Mouse (Mus musculus) c-Kit-positive CD71-positive TER-119-negative erythroid progenitor cells, embryonic 14.5 days (primary cell): Measurements from ENCODE around the gene Rcan2.

Source experiments
- DNase-seq: peaks from one replicate; pipeline ENCODE4 v3.0.0-alpha.2; 2013; ENCODE audit warnings: low read depth

Rcan2 gene

DNA sequence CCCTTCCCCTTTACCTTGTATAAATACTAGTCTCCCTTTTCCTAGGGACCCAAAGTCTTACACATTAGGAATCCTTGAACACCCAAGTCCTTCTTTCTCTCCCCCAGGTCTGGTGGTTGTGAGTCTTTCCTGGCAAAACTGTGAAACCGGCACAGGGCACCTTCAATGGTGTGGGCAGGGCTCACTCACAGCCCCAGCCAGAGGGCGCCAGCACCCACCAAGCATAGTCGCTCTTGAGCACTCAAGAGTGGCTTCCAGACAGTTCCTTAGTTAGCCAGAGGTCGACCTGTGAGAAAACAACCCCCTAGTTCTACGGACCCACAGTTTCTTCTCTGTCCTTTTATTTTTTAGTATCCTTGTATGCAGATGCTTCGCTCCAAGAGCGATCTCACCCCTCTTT lies at the start of gene Rcan2:
Rcan2 (plus strand) TSS at position 275 of the 400 bp plus-strand sequence.
- peak; percentile 8 for DNase-seq

DNA sequence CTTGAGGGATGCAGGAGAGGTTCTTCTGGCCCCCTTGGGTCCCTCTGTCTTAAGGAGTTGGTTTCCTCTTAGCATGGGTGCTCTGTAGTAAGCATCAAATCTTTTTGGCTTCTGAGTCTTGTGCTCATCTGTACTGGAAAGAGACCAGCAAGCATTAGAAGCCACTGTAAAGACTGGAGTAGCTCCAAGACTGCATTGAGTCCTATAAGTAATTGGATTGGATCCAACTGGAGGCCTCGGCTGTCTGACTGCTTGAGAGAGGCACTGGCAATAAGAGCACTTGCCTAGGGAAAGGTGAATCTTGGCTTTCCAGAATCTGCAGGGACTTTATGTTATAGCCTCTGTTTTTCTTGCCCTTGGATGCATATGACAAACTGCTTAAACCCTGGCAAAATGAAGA lies 48.3 kb upstream of the Rcan2 start:
- no peak for DNase-seq

DNA sequence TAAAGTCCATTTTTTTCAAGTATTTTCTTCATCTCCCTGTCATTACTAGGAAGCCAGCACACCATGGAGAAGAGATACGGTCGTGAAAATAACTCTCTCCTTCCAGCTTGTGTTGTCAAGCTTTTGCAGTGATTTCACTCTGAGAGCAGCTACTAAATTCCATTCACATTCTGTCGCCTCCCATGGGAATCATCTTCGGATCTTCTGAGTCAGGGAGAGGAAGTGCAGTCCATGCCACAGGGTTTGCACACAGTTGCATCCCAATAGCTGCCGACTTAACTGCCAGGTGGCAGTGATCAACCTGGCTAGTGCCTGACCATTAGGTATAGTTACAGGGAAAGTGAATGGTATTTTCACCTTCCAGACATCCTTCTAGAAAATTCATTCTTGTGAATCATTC lies 46.5 kb upstream of the Rcan2 start:
- no peak for DNase-seq

DNA sequence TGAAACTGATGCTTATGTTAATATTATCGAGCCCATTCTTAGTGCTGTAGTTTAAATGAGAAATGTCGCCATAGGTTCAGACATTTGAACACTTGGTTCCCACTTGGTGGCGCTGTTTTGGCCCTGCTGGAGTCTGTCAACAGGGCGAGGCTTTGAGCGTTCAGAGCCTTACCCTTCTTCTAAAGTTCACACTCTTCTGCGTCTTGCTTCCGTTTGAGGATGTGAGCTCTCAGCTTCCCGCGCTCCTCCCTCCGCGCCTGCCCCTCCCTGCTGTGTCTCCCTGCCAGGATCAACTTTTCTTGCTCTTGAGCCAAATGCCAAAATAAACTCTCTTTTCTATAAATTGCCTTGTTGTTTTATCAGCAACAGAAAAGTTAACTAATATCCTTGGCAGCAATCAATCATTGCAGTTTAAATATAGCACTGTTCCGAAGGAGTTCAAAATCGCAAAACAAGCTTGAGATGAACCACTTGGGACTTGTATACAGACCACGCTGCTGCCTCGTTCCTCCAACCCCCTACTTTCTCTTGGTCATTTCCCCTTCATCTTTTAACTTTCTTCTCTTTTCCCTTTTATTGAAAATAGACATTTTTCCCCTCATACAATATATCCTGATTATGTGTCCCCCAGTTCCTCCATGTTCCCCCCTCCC lies 42.4 kb upstream of the Rcan2 start:
- no peak for DNase-seq

DNA sequence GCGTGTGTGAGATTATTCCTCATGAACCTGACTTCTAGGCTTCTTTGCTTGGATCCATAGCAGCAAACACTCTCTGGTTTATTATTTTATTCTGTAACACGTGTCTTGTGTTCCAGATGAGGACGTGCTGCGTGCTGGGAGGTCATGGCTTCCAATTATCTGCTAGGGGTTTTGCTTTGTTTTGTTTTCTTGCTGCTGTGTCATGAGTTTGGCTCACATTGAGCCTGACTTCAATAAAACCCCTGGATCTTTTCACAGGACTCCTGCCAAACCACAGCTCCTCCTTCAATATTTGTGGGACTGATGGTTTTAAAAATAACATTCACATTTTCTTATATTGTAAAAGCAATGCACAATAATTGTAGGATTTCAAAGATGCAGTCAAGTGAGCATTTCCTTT lies 16.6 kb upstream of the Rcan2 start:
- no peak for DNase-seq

DNA sequence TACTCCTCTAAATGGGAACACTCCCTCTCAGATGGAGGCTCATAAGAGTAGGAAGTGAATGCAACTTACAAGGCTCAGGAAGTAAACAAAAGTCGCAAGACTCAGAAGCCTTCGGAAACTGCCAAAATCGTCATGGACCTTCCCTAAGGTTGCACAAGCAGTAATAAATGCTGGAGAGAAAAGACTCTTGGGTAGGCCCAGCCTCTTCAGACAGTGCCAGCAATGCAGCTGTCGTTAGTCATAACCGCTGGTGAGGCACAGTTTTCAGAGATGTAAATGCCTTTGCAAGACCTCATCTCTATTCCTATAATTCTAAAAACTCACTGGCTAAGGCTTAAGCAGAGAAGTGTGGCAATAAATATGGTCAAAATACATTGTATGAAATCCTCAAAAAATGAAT lies 12.9 kb upstream of the Rcan2 start:
- DNase-seq: no peak

DNA sequence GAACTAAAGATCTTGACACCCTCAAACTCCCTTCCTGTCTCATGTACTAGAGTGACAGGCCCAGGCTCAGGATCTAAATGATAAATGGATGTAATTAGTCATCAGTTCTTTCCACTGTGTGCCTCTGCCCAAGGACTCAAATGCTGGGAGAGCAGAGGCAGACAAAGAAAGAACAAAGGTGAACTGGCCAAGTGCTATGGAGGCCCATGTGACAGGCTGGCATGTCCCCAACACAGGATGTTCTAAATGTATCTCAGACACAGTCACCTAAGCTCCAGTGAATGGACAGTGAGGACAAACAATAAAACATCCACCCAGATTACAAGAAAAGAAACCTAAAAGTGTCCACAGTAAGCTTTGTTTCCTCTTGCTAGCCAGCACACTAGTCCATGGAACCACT lies 11.8 kb upstream of the Rcan2 start:
- DNase-seq: no peak

DNA sequence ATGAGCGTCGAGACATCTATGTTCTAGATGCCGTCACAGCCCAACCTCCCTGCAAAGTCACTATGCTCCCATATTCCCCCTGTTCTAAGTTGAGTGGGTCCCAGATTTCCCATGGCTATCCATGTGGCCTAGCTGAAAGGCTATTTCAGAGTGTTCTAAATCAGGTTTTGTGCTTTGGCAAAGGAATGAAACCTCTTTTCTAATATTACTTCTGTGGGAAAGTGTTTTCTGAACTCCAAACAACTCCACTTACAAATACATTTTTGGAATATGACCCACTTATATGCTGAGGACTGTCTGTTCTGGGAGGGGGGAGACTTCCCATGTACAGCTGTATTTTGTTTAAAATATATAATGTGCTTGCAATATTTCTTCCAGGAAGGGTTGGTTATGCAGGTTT lies 9.4 kb upstream of the Rcan2 start:
- DNase-seq: no peak

DNA sequence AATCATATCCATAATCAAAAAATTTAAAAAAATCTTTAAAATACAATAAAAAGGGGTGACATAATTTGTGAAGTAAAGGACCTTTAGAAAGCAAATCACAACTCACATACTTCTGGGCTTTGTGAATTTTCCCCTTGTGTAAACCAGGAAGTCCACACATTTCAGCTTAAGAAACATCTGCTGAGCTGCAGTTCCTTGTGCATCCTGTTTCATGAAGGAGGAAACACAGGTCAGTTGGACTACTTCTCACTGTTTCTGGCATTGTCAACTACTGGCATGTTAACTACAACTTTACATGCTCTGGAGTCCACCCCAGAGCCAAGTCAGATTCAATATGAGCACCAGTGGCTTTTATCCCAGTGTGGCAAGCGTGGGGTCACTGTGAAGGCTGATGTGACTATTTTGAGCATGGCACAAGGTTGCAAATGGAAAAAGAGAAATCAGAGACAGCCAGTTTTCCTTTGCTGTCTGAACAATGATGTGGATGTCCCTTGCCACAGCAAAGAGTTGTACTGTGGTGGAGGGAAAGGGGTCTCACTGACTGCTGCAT lies 6.3 kb upstream of the Rcan2 start:
- DNase-seq: no peak

DNA sequence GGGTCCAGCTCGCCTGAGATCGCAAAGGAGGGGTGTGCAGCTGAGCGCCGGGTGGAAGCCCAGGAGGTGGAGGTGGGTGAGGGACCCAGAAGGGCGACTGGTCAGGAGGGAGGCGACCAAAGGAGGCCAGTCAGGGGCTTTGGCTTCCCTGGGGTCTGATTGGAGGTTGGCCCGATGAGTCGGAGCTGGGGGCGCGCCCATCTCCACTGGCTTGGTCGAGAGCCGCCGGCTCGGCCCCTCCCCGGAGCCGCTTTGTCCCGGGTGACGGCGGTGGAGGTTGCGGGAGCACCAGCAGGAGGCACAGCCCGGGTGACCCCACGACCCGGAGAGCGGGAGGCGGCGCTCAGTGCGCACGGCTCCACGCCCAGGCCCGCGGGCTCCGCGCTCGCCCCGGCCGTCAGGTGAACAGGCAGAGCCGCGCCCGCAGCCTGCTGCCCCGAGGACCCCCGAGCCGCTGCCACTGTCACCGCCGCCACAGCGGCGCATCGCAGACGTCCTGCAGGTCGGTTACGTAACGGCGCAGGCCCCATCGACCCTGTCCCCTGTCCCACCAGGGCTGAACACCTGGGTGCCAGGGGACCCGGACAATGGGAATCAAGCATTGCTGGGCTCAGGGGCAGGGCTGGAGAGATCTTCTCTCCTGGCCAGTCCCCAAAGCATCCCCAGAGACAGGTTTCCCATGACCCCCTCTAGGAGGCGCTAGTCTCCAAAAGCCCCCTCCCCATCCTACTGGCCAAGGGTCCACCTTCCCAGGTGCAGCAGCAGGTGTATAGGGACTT lies 633 bp downstream of the Rcan2 start:
- no peak for DNase-seq

DNA sequence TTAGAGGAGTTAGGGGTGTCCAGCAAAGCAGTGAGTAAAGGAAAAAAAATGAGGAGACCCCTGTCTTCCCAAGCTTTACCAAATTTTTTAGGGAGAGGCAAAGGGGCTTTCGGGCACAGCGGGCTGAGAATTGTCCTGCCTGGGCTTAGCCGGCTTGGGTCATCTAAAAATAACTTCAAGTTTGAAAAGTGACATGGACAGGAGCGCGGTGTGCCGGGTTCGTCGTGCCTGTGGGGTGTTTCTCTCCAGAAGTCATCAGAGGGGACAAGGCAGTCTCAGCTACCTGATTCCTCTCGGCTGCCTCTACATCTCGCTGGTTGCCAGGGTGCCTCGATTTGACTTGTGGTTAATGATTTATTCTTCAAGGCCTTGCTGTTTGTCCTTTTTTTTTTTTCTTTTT lies 1.3 kb downstream of the Rcan2 start:
- DNase-seq: no peak

DNA sequence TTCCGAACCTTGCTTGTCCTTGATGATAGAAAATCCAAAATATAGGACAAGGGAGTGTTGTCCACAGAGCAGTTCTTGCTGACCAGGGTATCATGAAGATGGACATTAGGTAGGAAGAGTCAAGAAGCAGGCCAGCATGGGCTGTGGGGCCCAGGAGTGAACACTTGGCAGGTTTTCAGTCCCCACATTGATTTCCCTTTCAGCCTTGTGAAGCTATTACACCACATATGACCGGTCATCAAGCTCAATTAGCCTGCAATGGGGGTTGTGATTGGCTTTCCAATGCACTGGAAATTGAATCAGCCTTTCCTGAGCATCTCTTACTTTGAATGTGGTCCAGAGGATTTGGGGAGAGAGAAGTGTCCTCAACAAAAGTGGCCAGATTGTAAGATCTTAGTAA lies 2.0 kb downstream of the Rcan2 start:
- no peak for DNase-seq

DNA sequence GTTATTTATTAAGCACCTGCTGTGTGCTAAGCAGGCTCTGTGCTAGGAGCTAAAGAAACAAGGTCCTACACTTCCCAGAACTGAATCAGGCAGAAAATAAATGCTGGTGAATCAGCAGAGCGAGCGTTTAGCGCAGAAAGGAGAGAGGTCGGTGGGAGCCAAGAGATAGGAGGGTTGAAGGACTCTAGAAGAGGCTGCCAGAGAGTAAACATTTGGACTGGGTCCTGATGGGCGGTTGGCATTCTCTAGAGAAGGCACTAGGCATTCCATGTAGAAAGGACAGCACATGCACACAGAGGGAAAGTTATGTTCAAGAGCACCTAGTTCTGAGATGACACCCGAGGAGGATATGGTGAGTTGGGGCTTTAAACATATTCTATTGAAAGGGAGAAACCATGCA lies 2.6 kb downstream of the Rcan2 start:
- no peak for DNase-seq

DNA sequence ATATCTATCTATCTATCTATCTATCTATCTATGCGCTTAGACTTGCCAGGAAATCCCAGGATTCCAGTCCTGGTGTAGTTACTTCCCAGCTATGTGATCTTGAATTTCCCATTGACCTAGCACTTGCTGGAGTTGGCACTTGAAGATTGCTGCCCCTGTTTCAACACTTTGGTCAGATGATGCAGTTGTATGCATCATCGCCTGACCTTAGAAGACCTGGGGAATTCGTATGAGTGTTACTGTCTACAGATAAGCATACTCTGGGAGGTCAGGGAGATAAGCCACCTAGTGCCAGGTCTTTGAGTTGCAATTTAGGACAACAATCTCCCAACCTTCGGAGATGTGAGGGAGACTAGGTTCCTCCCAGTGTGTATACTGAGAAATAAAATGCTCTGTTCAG lies 5.7 kb downstream of the Rcan2 start:
- DNase-seq: no peak

DNA sequence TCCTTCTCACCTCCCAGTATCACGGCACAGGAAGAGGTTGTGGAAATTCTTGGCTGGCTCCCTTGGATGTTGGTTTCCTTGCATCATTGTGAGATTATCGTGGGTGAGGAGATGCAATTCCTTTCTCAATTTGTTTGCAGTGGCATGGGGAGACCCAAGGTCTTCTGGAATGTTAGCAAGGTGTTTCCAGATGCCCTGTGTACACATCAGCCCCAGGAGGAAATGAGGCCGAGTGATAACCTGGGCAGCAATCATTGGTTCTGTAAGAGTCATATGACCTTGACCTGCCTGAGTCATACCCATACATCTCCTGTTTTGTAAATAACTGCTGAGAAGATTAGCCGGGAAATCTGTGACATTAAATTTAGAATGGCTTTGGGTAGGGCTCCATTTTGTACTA lies 10.3 kb downstream of the Rcan2 start:
- no peak for DNase-seq

DNA sequence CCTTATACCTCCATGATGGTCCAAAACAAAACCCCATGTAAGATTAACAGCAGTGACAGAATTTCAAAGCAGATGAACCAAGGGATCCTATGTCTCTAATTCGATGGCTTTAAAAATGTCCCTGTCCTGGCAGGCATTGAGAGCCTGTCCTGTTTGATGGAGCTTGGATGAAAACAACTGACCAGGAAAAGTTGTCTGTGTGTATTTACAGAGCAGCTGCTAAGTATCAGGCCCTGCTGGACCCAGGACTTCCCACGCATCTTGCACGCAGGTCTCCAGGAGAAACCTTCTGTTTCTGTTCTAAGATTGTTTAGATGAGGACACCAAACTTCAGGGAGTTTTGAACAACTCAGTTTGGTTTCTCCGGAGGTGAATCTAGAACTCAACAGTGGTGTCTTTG lies 14.2 kb downstream of the Rcan2 start:
- DNase-seq: no peak

DNA sequence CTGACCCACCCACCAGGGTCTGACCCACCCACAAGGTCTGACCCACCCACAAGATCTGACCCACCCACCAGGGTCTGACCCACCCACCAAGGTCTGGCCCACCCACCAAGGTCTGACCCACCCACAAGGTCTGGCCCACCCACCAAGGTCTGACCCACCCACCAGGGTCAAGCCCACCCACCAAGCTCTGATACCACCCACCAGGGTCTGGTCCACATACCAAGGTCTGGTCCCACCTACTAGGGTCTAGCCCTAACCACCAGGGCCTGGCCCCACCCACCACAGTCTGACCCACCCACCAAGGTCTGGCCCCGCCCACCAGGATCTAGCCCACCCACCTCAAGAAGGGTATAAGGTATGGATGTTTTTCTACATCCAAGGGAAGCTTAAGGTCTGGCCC lies 15.3 kb downstream of the Rcan2 start:
- DNase-seq: no peak

DNA sequence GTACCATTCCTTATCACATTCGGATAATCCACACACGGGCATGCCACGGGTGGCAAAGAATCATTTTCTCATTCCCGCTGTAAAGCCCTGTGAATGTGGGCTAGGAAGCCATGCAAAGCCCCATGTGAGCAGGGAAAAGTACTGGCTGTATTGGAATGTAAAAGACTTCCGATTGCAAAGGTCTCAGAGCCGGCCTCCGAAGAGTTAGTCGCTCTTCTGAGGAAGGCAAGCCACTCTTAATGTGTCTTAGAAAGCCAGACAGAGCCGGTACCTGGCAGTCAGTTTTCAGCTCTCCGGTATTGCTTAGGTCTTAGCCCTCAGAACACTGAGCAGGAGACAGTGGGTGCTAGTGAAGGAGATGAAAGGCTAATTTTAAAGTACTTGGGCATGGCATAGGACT lies 16.0 kb downstream of the Rcan2 start:
- no peak for DNase-seq

DNA sequence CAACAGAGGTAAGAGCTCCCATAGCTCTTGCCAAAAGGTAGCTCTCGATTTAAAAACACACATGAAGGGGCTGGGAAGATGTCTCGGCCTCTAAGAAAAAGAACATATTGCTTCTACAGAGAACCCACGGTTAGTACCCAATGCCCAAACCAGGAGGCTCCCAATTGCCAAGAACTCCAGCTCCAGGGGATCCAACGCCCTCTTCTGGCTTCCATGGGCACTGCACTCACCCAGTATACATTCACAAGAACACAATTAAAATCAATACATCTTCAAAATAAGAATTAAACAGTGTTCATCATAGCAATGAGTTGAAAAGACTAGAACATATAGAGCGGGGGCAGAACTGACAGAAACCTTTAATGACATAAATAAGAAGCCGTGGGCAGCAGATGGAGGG lies 17.2 kb downstream of the Rcan2 start:
- no peak for DNase-seq

DNA sequence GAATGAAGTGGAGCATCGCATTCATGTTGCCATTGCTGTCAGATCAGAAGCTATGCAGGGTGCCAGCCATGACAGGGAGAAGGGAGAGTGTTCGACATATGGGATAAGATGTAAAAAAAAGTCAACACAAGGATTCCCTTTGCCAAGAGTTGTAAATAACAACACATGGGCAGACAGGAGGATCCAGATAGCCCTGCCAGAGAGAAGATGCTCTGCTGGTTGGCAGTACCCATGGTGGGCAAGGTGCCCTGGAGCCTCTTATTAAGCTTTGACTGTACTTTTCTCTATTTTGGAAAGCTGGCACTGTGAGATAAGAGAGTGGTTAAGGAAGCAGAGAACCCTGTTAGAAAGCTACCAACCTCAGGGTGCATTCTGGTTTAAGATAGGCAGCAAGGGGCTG lies 19.8 kb downstream of the Rcan2 start:
- DNase-seq: no peak

DNA sequence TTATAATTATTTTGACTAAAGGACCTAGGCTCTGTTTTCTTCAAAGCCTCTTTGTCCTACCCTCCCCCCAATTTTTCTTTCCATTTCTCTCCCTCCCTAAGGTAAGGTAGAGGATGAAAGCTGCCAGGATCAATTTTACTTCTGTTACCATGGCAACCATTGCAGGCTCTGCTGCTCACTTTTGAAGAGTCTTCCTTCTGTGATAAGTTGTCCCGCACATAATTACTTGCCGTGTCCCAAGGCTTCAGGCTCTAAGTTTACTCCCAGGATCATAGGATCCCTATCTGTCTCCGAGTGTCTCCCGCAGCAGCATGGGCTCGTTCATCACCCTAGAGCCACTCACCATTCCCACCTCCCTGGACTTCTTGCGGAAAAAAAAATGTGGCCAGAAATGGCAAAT lies 21.1 kb downstream of the Rcan2 start:
- no peak for DNase-seq

DNA sequence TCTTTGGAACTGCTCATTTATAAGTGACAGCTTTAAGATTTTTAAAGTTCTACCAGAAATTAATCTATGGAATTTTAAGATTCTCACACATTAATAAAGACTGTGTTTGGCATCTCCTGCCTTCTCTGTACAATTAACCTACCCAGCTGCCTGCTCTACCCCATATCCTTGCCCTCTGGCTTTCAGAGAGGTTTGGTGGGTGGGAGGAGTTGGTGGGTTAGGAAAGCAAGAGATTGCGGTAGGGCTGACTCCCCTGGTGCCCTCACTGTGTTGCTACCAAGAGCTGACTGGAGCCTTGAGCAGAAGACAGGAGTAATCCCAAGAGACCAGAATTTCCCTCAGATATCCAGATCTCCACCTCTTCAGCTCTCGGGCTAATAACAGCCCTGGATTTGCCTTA lies 21.5 kb downstream of the Rcan2 start:
- DNase-seq: no peak

DNA sequence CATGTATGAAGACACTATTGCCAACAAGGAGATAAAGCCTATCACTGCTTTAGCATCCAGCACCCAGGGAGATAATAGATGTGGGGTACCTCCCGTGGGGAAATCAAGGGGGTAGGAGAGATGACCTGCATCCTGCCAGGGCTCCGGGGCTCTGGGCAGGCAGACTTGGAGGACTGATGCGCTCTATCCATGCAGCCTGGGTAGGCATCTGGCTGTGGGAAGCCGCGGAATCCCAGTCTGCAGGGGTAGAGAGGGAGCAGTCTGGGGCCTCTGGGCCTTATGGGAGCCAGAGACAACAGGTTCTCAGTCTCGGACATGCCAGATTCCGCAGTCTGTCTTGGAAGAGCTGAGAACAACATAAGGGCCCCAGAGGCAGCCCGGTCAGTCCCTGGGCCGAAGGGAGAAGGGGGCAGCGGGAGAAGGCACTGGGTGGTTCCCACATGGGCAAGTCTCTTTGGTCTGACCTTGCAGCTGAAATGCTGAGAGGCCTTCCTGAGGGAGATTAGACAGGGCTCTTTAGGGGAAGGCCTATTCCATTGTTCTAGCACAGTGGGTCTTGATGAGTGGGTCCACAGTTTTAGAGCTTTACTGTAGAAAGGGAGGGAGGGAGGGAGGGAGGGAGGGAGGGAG lies 23.7 kb downstream of the Rcan2 start:
- DNase-seq: no peak
